ENCODE assay signal across 9 mouse cellular contexts in genomic region chr19:5724549-5724941, GRCm38 (mm10). TPM values are rescaled to one million over a fixed set of nuclear protein-coding genes. Genes with fewer than 3 reads are reported as not detected.
DNase-seq lines count a peak whose midpoint lies in the region; ATAC-seq and TF ChIP-seq lines count a peak whose summit lies in the region.
"Had no signal": no experiment of that assay in that cellular context is flagged by ENCODE, and none has a peak within 500 bp of the region (broad histone marks: within the 10 kb centered on the region; RNA-seq: fewer than 3 reads in every experiment).

No protein-coding gene starts in this region.

- H3K36me3 ChIP-seq in testis, adult 2 months (ENCODE audit: control insufficient read depth, insufficient read depth, low read length) = peaks cover 3% of the 10 kb centered on the region; the same call in 1 of the 2 replicates

- TF ChIP-seq CTCF in testis, adult 2 months (IDR thresholded peaks at IDR 0.05; ENCODE audit: control insufficient read depth, insufficient read depth, insufficient replicate concordance, low read depth, low read length) = no peak
- TF ChIP-seq CTCF in embryonic fibroblast, embryonic 13.5 days (IDR thresholded peaks at IDR 0.05; ENCODE audit: borderline replicate concordance, insufficient read depth, low read length) = no peak

- peak overlapping the region; percentile 15; the same call in 1 of the 2 replicates for H3K27ac ChIP-seq in testis, adult 2 months (ENCODE audit: control insufficient read depth, insufficient read depth, low read depth, low read length)
- peak overlapping the region; percentile 97 for H3K27ac ChIP-seq in embryonic fibroblast, embryonic 13.5 days (ENCODE audit: insufficient read depth, low read length)

- H3K27me3 ChIP-seq in testis, adult 2 months (ENCODE audit: control insufficient read depth, insufficient read depth, low read length) = no peaks in the 10 kb centered on the region

- ATAC-seq in megakaryocyte-erythroid progenitor cell, adult 5-6 weeks (replicated peaks; ENCODE audit: low FRiP score, low TSS enrichment, poor library complexity, severe bottlenecking) = peak; percentile 19

- H3K4me1 ChIP-seq in testis, adult 2 months (ENCODE audit: control insufficient read depth, insufficient read depth, low read length) = peaks cover 35% of the 10 kb centered on the region
- peaks cover 13% of the 10 kb centered on the region; the same call in 1 of the 2 replicates for H3K4me1 ChIP-seq in embryonic fibroblast, embryonic 13.5 days (ENCODE audit: control insufficient read depth, insufficient read depth, low read length)

- no peak for DNase-seq in testis, postnatal 10 days (ENCODE audit: low spot score)
- peak; percentile 79 to 80 for DNase-seq in heart, postnatal 14 days
- DNase-seq in kidney, postnatal 4 days = peak; percentile 46 to 69
- no peak for DNase-seq in cerebellum, postnatal 36 days
- no peak for DNase-seq in layer of hippocampus, postnatal 10 days (ENCODE audit: low spot score in 2 of 2)

- peak; percentile 21; the same call in 1 of the 2 replicates for TF ChIP-seq POLR2A in testis, adult 2 months (IDR thresholded peaks at IDR 0.05; ENCODE audit: control insufficient read depth, low read depth, low read length)
- peak; percentile 81 for TF ChIP-seq POLR2A in embryonic fibroblast, embryonic 13.5 days (IDR thresholded peaks at IDR 0.05; ENCODE audit: low read depth, low read length)

- intact Hi-C loops in heart, postnatal 14 days (cut with DNase I) = loop anchor here (2.0 kb wide), 1 partner anchor 14 kb away; no protein-coding TSS in a partner anchor

- H3K4me3 ChIP-seq in testis, adult 2 months (ENCODE audit: control insufficient read depth, low read depth, low read length) = peak overlapping the region; percentile 91
- peak overlapping the region; percentile 83 for H3K4me3 ChIP-seq in embryonic fibroblast, embryonic 13.5 days (ENCODE audit: insufficient read depth, low read length)

RNA-seq across cellular contexts. Expression of gene Ehbp1l1, which starts 1.6 kb away (rescaled TPM):
- 105 and 122 TPM in 2 replicates for polyA plus RNA-seq in testis, adult 2 months (2012; rRNA removed)
- 62.8 and 86.1 TPM in 2 replicates for polyA plus RNA-seq in embryonic fibroblast, embryonic 13.5 days (2011; ENCODE audit: insufficient read length, low read depth, missing spikeins)
- 100 to 1,000 TPM; 124 to 141 TPM for total RNA-seq in heart, postnatal 14 days (2021)
- 43.9 and 46.1 TPM in 2 replicates for total RNA-seq in megakaryocyte-erythroid progenitor cell, adult 5-6 weeks (2014; fragmentation: Nextera tagmentation)
- 42.4 and 43.6 TPM in 2 replicates for total RNA-seq in megakaryocyte-erythroid progenitor cell, adult 5-6 weeks (2017)
- 10 to 100 TPM; 33.4 to 41.1 TPM for total RNA-seq in layer of hippocampus, postnatal 10 days (2021)

RNA-seq across cellular contexts. Expression of gene Fam89b, which starts 4.9 kb away (rescaled TPM):
- 256 and 286 TPM in 2 replicates for polyA plus RNA-seq in testis, adult 2 months (2012; rRNA removed)
- 51.3 and 54.8 TPM in 2 replicates for polyA plus RNA-seq in embryonic fibroblast, embryonic 13.5 days (2011; ENCODE audit: insufficient read length, low read depth, missing spikeins)
- 10 to 100 TPM; 38.6 to 40.1 TPM for total RNA-seq in heart, postnatal 14 days (2021)
- 34.3 and 35.1 TPM in 2 replicates for total RNA-seq in megakaryocyte-erythroid progenitor cell, adult 5-6 weeks (2014; fragmentation: Nextera tagmentation)
- 12.5 and 13.3 TPM in 2 replicates for total RNA-seq in megakaryocyte-erythroid progenitor cell, adult 5-6 weeks (2017)
- 10 to 100 TPM; 44.4 to 46.5 TPM for total RNA-seq in layer of hippocampus, postnatal 10 days (2021)

RNA-seq across cellular contexts. Expression of gene Ltbp3, which starts 16.2 kb away (rescaled TPM):
- polyA plus RNA-seq in testis, adult 2 months (2012; rRNA removed) = 7.6 and 8.1 TPM in 2 replicates
- polyA plus RNA-seq in embryonic fibroblast, embryonic 13.5 days (2011; ENCODE audit: insufficient read length, low read depth, missing spikeins) = 119 and 136 TPM in 2 replicates
- 10 to 100 TPM; 47.2 to 55.5 TPM for total RNA-seq in heart, postnatal 14 days (2021)
- total RNA-seq in megakaryocyte-erythroid progenitor cell, adult 5-6 weeks (2014; fragmentation: Nextera tagmentation) = 3.5 and 4.4 TPM in 2 replicates
- 3.4 TPM in 2 replicates for total RNA-seq in megakaryocyte-erythroid progenitor cell, adult 5-6 weeks (2017)
- total RNA-seq in layer of hippocampus, postnatal 10 days (2021) = 10 to 100 TPM; 33.4 to 35.4 TPM

RNA-seq across cellular contexts. Expression of gene Kcnk7, which starts 20.4 kb away (rescaled TPM):
- 10.2 and 10.8 TPM in 2 replicates for polyA plus RNA-seq in testis, adult 2 months (2012; rRNA removed)
- polyA plus RNA-seq in embryonic fibroblast, embryonic 13.5 days (2011; ENCODE audit: insufficient read length, low read depth, missing spikeins) = not detected in 2 replicates
- total RNA-seq in heart, postnatal 14 days (2021) = not detected
- not detected in 2 replicates for total RNA-seq in megakaryocyte-erythroid progenitor cell, adult 5-6 weeks (2014; fragmentation: Nextera tagmentation)
- 0.19 TPM in 1 of 2 replicates, not detected in the other for total RNA-seq in megakaryocyte-erythroid progenitor cell, adult 5-6 weeks (2017)
- not detected for total RNA-seq in layer of hippocampus, postnatal 10 days (2021)
- polyA plus RNA-seq: brain, embryonic 14.5 days had no signal

RNA-seq across cellular contexts. Expression of gene Pcnx3, which starts 35.8 kb away (rescaled TPM):
- polyA plus RNA-seq in testis, adult 2 months (2012; rRNA removed) = 63.4 and 67.4 TPM in 2 replicates
- polyA plus RNA-seq in embryonic fibroblast, embryonic 13.5 days (2011; ENCODE audit: insufficient read length, low read depth, missing spikeins) = 43.0 and 48.4 TPM in 2 replicates
- total RNA-seq in heart, postnatal 14 days (2021) = 10 to 100 TPM; 24.0 to 24.9 TPM
- total RNA-seq in megakaryocyte-erythroid progenitor cell, adult 5-6 weeks (2014; fragmentation: Nextera tagmentation) = 55.8 and 72.0 TPM in 2 replicates
- total RNA-seq in megakaryocyte-erythroid progenitor cell, adult 5-6 weeks (2017) = 8.2 and 14.4 TPM in 2 replicates
- total RNA-seq in layer of hippocampus, postnatal 10 days (2021) = 10 to 100 TPM; 69.7 to 82.6 TPM

Comparison
In these comparisons a context has a peak if more than half of its experiments do, and no peak if none do; other contexts are left out.
1. DNase-seq: peak in heart, postnatal 14 days (2 of 2) and kidney, postnatal 4 days (2 of 2); none in testis, postnatal 10 days (single experiment), cerebellum, postnatal 36 days (0 of 2) and layer of hippocampus, postnatal 10 days (0 of 2).
2. RNA of gene Ltbp3, which starts 16.2 kb away (total RNA-seq): 47.2 to 55.5 TPM in heart, postnatal 14 days and 33.4 to 35.4 TPM in layer of hippocampus, postnatal 10 days; 3.4 to 4.4 TPM in megakaryocyte-erythroid progenitor cell, adult 5-6 weeks; every median in the first group is over 4 times any median in the second.